Mouse (Mus musculus) regulatory T cell (primary cell): ENCODE data around the gene Mcrip2.

Source experiments
- in situ Hi-C: fragments of 300-600 bp; cut with MboI, MseI; formaldehyde crosslinking; loops from one replicate; pipeline ENCODE4 v1.15.1; 2025; ENCODE audit warnings: high pct_unique_total_duplicates

Mcrip2 gene

DNA sequence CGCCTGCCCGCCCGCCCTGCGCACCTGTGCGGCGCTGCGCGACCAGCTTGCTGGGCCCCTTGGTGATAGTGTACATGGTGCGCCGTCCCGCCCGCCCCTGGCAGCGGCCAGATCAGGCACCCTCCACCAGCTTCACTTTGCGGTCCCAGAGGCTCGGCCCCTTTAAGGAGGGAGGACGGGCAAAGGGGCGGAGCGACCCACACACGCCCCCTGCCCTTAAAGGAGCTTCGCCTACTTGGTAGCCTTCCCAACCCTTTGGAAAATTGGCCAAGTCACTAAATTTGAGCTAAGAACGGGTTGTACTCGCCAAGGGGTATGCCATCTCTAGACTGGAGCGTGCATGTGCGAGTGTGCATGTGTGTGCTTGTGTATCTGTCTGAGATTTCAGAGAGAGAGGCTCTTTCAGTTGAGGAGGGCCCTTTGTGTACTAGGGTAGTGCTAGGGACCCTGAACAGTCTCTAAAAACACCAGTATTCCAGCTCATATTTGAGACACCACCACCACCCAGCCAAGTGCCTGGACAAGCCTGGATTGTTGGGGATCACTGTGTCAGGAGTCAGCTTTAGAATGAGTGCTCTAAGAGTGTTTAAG is at the start of gene Mcrip2:
Gene Mcrip2 (minus strand): TSS at position 164 of the 591 bp plus-strand sequence.
- in situ Hi-C loops: no loop called here

DNA sequence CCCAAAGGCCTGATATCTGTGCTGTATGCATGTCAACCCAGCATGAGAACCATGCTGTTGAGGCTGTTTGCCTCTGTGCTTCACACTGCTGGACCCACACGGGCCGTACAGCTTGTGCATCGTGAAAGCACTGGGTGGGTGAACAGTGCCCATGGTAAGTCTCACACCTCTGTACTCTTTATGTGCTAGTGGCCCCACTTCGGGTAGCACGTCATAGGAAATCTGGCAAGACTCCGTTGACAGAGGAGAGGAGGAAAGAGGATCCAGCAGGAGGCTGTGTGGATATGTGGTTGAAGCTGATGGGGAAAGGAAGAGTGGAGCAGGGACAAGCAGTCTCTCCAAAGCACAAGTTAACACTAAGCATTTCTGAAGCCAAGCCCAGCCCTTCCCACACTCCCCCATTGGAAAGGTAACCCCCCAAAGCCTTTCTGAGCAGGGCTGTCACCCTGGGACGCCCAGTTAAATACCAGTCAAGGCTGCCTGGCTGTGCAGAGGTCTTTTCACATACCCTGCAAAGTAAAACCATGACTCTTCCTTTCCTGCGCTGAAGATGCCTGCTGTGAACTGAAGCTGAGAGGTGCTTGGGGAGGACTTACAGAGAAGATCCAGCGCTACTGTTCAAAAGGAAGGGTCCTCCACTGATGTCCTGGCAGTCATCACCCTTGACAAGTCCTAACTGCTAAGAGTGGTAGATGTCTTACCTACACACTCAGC is 49.6 kb upstream of the Mcrip2 start:
- in situ Hi-C loops: no loop called here

DNA sequence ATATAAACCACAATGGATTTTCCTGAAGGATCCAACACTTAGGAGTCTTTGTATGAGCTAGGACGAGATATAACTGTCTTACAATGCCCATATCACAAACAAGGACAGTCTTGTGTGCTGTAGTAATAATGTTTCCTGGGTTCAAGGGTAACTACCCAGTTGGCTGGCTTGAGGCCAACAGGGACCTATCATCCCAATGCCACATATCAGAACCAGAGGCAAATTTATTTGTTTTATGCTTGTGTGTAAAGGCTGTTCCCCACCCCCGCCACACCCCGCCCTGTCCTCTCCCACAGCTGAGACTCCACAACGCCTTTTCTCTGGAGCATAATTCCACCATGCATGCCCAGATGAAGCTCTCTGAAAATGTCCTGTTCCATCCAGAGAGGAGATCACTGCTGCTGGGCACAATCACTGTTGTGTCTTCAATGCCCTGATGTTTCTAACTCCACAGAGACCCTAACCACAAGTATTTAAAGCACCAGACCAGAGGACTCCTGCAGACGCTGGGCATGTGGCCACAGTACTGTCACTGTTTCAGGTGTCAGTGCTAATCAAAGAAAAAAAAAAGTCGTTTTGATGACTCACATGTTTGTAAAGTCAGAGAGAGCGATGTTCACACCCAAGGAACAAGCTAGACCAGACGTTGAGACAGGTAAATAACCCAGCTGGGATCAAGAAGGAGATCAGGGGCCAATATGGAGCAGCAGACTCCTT is 48.5 kb upstream of the Mcrip2 start:
- in situ Hi-C loops: no loop called here

DNA sequence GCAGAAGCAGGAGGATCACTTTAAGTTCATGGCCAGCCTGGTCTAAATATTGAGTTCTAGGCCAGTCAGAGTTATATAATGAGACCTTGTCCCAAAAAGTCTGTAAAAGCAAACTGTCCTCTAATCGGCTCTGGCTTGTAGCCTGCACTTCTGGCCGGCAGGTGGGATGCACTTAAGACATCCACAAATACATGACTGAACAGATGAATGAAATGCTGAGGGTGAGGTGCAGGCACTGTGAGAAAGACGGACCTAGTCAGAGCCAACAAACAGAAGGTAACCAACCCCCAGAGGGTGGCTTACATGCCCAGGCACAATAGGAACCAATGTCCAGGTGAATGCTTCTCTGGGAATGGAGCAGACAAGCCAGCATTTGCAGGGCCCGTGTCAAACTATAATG is 45.7 kb upstream of the Mcrip2 start:
- in situ Hi-C loops: no loop called here

DNA sequence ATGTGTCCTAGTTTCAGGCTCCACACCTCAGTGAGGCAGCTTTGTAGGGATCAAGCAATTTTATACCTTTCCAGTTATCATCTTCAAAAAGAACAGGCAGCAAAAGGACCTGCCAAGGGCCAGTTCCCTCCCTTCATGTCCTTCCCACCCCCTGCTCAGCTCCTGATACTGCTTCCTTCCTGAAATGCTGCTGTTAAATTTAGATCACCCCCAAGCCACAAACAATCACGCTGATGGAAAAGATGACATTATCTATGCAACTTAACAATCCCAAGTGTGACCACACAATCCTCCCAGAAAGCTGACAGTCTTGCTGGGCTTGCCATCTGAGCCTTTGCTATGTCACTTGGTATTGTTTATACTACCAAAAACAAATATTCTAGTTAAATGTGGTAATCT is 45.3 kb upstream of the Mcrip2 start:
- in situ Hi-C loops: no loop called here

DNA sequence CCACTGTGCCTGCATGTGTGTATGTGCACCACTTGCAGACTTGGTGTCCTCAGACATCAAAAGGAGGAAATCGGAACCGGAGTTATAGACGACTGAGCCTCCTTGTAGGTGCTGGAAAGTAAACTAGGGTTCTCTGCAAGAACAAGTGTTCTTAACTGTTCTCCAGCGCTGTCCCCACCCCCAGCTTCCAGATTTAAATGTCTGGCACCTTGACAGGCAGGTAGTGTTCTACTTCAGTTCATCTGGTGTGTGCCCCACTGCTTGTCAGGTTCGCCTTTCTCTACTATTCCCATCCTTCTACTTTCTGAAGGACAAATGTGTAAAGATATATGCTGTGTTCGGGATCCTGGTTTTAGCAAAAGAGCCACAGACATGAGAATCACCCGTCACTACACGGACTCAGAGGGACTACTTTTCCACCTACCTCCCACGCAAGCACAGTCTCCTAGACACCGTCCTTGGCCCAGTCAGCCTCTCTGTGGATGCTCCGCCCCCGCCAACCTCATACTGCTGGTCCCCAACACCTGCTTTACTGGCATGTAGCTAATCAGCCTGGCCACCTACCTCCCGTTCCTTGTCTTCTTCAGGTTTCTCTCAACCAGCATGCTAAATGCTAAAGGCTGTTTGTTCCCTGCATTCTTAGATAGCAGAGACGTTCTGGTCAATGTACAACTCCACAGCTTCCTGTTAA is 44.8 kb upstream of the Mcrip2 start:
- in situ Hi-C loops: no loop called here

DNA sequence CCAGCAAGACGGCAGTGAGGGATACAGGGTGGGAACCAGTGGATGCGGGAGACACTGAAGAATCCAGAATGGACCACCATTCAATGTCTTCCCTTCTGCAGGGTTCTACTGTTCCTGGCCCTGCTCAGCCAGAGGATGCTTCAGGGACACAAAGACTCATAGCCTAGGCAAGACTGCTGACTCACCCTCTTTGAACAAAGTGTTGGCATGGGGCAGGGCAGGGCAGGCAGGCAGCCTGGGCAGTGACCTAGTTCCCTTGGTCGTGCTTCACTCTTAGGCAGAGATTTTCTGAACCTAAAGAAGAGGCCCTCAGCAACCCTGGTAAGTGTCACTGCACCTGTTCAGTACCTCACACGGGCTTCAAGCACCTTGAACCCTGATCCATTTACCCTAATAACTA is 43.3 kb upstream of the Mcrip2 start:
- in situ Hi-C loops: no loop called here

DNA sequence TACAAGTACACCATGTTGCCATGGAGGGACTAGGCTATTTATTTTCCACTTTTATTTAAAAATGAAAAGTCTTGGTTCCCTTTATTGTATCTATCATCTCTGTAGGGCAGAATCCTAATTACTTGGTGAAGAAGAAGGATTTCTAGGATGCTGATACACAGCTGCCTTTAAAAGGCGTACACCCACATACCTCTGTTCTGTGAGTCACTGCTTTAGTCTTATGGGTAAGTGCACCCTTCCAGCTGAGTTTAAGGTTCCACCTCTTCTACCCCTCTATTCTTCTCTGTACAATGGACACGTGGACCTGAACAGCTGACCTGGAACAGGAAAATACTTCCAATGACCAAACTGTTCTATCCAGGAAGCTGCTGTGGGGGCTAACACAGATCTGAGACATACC is 39.1 kb upstream of the Mcrip2 start:
- in situ Hi-C loops: no loop called here

DNA sequence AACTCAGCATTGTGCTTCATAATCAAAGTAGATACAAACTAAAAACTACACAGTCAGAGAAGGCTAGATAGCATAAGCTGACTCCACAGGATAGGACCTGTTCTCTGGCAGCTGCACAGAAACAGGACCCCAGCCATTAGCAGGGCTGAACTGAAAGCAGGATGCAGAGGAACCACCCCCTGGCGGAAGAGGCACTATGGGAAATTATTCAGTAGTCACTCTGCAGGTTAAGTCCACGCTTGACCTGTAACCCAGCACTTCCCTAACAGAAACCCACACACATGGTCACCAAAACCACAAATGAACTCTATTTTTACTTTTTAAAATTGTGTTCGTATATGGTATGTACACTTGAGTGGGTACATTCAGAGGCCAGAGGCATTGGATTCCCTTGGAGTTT is 34.5 kb upstream of the Mcrip2 start:
- in situ Hi-C loops: no loop called here

DNA sequence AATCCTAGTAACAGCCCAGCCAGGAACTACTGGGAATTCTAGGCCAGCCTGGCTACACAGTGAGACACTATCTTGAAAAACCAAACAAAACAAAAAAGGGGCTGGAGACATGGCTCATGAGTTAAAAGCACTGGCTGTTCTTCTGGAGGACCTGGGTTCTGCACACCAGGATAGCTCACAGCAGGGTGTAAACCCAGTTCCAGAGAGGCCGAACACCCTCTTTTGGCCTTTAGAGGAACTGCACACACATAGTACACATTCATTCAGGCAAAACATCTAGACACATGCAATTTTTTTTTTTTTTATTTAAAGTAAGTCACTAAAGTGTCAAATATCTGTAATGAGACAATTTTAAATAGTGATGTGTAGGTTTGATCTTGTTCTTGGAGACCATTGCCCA is 31.6 kb upstream of the Mcrip2 start:
- in situ Hi-C loops: no loop called here

DNA sequence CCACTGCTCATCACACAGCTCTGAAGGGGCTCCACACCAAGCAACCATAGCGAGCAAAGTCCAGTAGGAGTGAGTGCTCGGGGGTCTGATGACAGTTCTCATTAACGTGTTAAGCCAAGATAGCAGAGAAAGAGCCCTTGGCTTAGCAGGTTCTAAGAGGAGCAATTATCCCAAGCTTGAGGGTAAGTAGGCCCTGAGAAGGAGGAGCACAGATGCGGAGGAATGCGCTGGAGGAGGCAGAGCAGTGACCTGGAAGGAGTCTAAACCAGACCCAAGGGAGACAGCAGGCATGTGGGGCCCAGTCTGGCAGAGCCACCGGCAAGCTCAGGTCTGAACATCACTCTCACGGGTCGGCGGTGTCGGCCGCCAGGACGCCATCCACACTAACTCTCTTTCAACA is 27.3 kb upstream of the Mcrip2 start:
- in situ Hi-C loops: no loop called here

DNA sequence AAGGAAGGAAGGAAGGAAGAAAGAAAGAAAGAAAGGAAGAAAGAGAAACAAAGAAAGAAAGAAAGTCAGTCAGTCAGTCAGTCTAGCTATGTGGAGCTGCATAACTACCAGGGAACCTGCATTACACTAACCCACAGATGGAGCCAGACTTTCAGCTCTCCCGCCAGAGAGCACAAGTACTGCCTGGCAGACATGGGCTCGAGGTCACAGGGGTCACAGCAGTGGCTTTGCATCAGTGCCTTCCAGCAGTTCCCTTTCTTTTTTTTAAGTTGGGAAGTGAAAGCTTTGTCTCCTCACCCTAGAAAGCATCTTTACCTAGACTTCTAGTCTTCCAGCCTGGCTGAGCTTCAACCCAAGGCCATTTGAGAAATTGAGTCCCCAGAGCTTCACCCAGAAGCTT is 26.9 kb upstream of the Mcrip2 start:
- in situ Hi-C loops: no loop called here

DNA sequence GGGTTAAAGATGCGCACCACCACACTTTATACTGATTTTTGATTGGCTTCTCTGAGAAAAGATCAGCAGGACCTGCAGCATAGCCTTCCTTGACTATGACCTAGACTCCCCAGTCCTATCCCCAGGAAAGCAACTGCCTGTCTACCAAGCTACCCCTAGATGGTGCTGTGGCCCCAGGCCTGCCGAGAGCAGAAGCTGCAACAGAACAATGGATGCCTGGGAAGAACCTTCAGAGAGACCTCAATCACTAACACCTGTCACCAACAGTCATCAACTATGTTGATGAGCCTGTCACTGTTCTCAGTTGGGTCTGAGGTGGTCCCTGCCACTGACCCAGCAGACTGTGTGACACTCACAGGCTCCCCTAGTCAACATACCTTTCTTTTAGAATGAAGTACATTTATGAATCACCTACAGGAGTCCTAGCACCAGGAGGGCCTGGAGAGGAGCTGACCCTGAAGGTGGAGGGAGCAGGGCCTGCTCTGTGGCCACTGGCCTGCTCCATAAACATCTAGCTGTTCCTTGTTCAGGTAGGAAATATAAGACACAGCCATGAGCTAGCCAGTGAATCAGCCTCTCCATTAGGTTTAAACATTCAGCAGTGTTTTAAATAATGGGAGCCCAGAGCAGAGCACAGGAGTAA is 25.5 kb upstream of the Mcrip2 start:
- in situ Hi-C loops: no loop called here

DNA sequence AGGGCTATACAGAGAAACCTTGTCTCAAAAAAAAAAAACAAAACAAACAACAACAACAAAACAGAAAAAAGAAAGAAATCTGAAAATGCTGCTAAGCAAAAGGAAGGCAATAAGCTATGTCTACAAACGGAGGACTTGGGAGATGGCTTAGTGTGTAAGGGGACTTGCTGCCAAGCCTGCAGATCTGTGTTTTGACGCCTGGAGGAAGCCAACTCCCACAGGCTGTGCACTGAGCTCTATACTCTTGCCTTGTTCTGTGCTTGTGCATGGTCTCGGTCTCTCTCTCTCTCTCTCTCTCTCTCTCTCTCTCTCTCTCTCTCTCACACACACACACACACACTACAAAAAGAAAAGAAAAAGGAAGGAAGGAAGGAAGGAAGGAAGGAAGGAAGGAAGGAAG is 20.3 kb upstream of the Mcrip2 start:
- in situ Hi-C loops: loop anchor here (5.0 kb wide), 1 partner anchor 103 kb away; no protein-coding TSS in a partner anchor

DNA sequence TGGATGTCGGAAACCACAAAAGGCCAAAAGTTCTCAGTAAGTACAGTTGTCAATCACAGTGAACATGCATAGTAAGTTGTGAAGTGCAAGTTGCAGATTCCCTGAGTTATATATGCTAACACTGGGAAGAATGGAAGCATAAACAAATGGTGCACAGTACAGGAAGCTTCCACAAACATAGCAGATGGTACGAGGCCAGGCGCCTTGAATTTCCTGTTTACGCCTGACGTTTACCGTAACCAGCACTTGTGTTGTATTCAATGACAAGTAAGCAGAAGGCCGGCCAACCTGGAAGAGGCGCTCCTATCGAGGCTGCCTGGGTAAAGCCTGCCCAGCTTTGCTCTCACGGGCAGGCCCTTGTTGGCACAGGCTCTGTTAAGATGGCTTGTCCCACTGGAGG is 18.9 kb upstream of the Mcrip2 start:
- in situ Hi-C loops: loop anchor here (5.0 kb wide), 1 partner anchor 105 kb away; no protein-coding TSS in a partner anchor

DNA sequence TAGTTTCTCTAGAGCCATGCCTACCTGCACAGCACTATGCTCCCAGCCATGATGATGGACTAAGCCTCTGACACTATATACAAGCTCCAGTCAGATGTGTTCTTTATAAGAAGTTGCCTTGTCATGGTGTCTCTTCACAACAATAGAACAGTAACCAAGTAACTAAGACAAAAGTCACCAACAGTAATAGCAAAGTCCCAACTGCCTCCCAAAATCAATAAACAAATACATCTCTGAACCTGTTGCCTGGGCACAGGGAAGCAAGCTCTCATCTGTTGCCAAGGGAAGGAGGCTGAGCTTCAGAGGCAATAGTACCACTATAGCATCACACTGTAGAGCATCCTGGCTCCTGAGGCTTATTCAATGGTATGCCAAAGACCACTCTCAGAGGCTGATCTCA is 18.2 kb upstream of the Mcrip2 start:
- in situ Hi-C loops: loop anchor here (5.0 kb wide), 1 partner anchor 105 kb away; no protein-coding TSS in a partner anchor

DNA sequence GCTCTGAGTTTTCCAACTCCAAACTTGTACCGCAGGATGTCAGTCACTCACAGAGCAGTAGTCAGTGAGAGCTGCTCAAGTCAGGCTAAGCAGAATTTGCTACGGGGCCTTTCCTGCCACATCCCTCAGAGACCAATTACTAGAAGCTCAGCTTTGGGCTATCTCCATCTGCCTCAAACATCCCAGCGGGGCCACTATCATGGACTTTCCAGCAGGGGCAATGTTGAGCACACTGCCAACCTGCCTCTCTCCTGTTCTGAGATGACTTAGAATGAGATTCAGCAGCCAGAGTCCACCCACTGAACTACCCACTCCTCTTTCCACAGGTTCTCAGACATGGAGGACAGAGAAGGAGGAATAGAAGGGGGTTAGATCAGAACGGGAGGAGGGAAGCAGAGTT is 17.1 kb upstream of the Mcrip2 start:
- in situ Hi-C loops: loop anchor here (5.0 kb wide), 1 partner anchor 107 kb away; no protein-coding TSS in a partner anchor

DNA sequence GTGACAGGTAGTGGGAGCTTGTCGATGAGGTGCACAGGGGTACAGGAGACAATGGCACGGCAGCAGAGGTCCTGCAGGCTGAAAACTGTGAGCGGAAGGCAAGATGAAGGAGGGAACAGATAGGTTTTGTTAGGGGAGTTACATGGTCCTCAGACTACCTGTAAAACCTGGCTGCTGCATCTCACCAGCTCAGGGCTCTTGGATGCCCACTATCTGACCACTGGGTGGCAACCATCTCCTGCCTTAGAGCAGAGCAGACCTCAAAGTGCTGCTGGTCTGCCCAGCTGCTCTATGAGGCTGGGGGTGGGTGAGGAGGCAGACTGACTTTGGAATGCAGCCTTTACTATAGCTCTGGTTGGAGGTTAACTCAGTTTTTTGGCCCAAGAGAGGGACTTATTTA is 15.3 kb upstream of the Mcrip2 start:
- in situ Hi-C loops: no loop called here

DNA sequence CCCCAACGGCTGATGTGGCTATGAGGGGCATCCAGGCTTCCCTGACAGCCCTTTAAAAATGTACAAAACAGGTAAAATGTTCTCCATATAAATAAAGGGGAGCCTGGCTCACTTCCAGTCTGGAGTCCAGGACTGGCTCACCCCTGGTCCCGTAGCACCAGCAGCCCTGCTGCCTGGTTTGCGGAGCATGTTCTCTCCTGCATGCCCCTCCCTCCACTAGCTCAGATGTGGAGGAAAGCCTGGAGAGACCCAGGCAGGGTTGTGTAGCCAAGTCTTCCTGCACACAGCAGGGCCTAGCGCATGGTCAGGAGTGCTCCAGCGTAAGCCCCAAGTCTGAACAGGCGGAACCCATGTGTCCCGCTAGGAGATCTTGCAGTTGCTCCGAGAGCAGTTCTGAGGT is 14.7 kb upstream of the Mcrip2 start:
- in situ Hi-C loops: no loop called here

DNA sequence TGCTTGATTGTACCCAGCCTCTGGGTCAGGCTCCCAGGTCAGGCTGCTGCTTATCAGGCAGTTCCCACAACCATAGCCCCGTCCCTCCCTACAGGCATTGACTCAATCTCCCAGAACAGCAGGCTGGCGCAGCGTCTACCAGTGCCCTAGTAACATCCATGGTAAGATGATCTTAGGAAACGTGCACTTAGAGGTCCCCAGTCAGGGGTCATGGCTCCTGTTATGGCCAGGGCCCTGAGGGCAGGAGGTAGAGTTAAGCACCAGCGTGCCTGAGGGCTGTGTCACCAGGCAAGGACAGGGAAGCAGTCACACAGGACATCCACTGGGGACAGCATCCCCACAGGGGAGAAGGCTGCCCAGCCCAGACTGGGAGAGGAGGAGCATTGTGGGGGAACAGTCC is 13.7 kb upstream of the Mcrip2 start:
- in situ Hi-C loops: no loop called here

DNA sequence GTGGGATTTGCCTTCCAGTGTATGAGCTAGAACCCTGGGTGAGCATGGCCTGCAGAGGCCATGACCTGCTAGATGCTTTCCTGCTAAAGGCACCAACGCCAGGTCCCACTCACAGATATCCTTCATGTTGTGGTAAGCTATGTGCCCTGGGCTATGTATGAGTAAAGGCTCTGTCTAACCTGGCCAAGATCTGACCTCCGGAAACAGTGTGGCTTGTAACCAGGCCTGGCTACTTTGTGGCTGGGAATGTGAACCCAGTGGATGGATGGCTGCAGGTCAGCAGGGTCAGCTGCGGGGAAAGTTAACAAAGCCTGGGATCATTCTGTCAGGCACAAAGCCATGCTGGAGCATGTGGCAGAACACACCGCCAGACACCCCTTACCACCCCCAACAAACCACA is 13.1 kb upstream of the Mcrip2 start:
- in situ Hi-C loops: no loop called here
